Mouse (Mus musculus): ENCODE measurements around the gene Lamtor5. TPM values are rescaled to one million over a fixed set of nuclear protein-coding genes. Genes with fewer than 3 reads are reported as not detected.
A peak's percentile ranks its signal among the peaks of the same experiment; 100 is the strongest.

The Lamtor5 gene
- polyA plus RNA-seq, 1 experiment from 2014 or later = 177 TPM

GRCm38 (mm10) chr3:107331746-107332126 lies 53.1 kb downstream of the Lamtor5 start:
- no peak for DNase-seq (ENCODE audit: extremely low spot score, low spot score)
- H3K27me3 ChIP-seq (ENCODE audit: poor library complexity, severe bottlenecking) = no peaks in the 10 kb centered on the region
- 29% methylated on average over 17 of the region's 17 CpGs for WGBS
- H3K4me3 ChIP-seq = peak overlapping the region; percentile 76
- H3K9me3 ChIP-seq = no peaks in the 10 kb centered on the region
- peak overlapping the region; percentile 96 for H3K27ac ChIP-seq
- peaks cover 53% of the 10 kb centered on the region for H3K4me1 ChIP-seq
- H3K36me3 ChIP-seq (replicated peaks) = peaks cover 52% of the 10 kb centered on the region

- Histone ChIP-seq H3K36me3 (replicated peaks) (peaks cover 46% of the 10 kb centered on the region), H3K27me3 (ENCODE audit: poor library complexity, severe bottlenecking) (no peaks in the 10 kb centered on the region), H3K4me1 (peaks cover 53% of the 10 kb centered on the region), H3K27ac (peak overlapping the region; percentile 96), H3K4me3 (peak overlapping the region; percentile 76), H3K9me3 (no peaks in the 10 kb centered on the region)
- under 1% methylated on average over 75 of the region's 75 CpGs for WGBS
- no peak for DNase-seq (ENCODE audit: extremely low spot score, low spot score)
These were observed 53.7 kb downstream of the Lamtor5 start for GRCm38 (mm10) chr3:107332127-107332959.

- H3K27me3 ChIP-seq (ENCODE audit: poor library complexity, severe bottlenecking) = no peaks in the 10 kb centered on the region
- WGBS = under 1% methylated on average over 37 of the region's 37 CpGs
- peak overlapping the region; percentile 76 for H3K4me3 ChIP-seq
- peaks cover 50% of the 10 kb centered on the region for H3K4me1 ChIP-seq
- H3K9me3 ChIP-seq = no peaks in the 10 kb centered on the region
- H3K27ac ChIP-seq = peak overlapping the region; percentile 96
- no peak for DNase-seq (ENCODE audit: extremely low spot score, low spot score)
- H3K36me3 ChIP-seq (replicated peaks) = peaks cover 41% of the 10 kb centered on the region
These were observed 54.3 kb downstream of the Lamtor5 start for GRCm38 (mm10) chr3:107332960-107333380.

Other genes with a start within 250 kb of the Lamtor5 start
- 3.3 and 3.5 TPM in 2 replicates for gene Kcna3, start 242.7 kb upstream of the Lamtor5 start, polyA plus RNA-seq (2016; fragmentation: Nextera tagmentation; extraction: Ambion mirVana)
- gene Kcna2, start 177.7 kb upstream of the Lamtor5 start, polyA plus RNA-seq (2016; fragmentation: Nextera tagmentation; extraction: Ambion mirVana) = not detected in 2 replicates
- gene Kcna10, start 95.8 kb upstream of the Lamtor5 start, polyA plus RNA-seq (2016; fragmentation: Nextera tagmentation; extraction: Ambion mirVana) = not detected in 2 replicates
- gene Cym, start 57.1 kb upstream of the Lamtor5 start, polyA plus RNA-seq (2016; fragmentation: Nextera tagmentation; extraction: Ambion mirVana) = not detected in 2 replicates
- not detected in 2 replicates for gene A630076J17Rik, start 48.2 kb upstream of the Lamtor5 start, polyA plus RNA-seq (2016; fragmentation: Nextera tagmentation; extraction: Ambion mirVana)
- not detected in 2 replicates for gene Prok1, start 39.2 kb upstream of the Lamtor5 start, polyA plus RNA-seq (2016; fragmentation: Nextera tagmentation; extraction: Ambion mirVana)
- gene Slc16a4, start 12.4 kb downstream of the Lamtor5 start, polyA plus RNA-seq (2016; fragmentation: Nextera tagmentation; extraction: Ambion mirVana) = 1.9 and 2.2 TPM in 2 replicates
- 18.2 and 19.9 TPM in 2 replicates for gene Rbm15, start 54.8 kb downstream of the Lamtor5 start, polyA plus RNA-seq (2016; fragmentation: Nextera tagmentation; extraction: Ambion mirVana)
- not detected in 2 replicates for gene Kcnc4, start 180.7 kb downstream of the Lamtor5 start, polyA plus RNA-seq (2016; fragmentation: Nextera tagmentation; extraction: Ambion mirVana)
- 2.4 and 3.7 TPM in 2 replicates for gene Slc6a17, start 239.2 kb downstream of the Lamtor5 start, polyA plus RNA-seq (2016; fragmentation: Nextera tagmentation; extraction: Ambion mirVana)